15 mouse cellular contexts compared by ENCODE assay signal in the genomic region with DNA sequence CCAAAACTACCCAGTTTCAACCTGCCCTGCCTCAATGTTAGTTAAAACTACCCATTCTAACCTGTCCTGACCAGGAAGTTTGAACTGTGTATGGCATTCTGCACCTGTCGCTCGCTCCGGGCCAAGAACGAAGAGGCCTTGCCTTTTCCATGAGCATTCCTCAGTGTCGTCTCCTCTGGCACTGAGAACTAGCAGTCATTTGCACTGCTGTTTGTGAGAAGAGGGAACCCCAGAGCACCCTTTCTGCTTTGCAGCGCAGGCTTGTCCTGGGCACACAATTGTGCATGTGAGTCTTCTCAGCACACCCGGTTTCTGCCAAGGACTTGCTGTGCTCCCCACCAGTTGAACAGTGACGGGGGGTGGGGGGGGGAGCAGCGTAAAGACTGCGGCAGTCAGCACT. TPM values are rescaled to one million over a fixed set of nuclear protein-coding genes. Genes with fewer than 3 reads are reported as not detected.
DNase-seq lines count a peak whose midpoint lies in the region; ATAC-seq lines count a peak whose summit lies in the region.
"Had no signal": no experiment of that assay in that cellular context is flagged by ENCODE, and none has a peak within 500 bp of the region (broad histone marks: within the 10 kb centered on the region; RNA-seq: fewer than 3 reads in every experiment).

No protein-coding gene starts in this region.

- H3K9ac ChIP-seq in heart, embryonic 15.5 days = no peak overlapping the region
- H3K9ac ChIP-seq in heart, embryonic 11.5 days (ENCODE audit: low read depth, low read length) = no peak overlapping the region
- 0 out of 2 replicates have a peak overlapping the region, but pooled peaks have one; percentile 0 for H3K9ac ChIP-seq in kidney, embryonic 16.5 days (replicated peaks; ENCODE audit: low read length)
- 0 out of 2 replicates have a peak overlapping the region, but pooled peaks have one; percentile 7 for H3K9ac ChIP-seq in limb, embryonic 15.5 days
- H3K9ac ChIP-seq: liver, embryonic 14.5 days; neural tube, embryonic 15.5 days had no signal

- no peak for ATAC-seq in heart, embryonic 15.5 days (replicated peaks; ENCODE audit: insufficient number of reproducible peaks, insufficient read depth, low FRiP score, low read depth)
- no peak for ATAC-seq in heart, embryonic 11.5 days (replicated peaks; ENCODE audit: insufficient number of reproducible peaks, low FRiP score, low TSS enrichment)
- ATAC-seq in kidney, embryonic 16.5 days (ENCODE audit: low FRiP score, low TSS enrichment) = no peak
- no peak for ATAC-seq in limb, embryonic 15.5 days (ENCODE audit: insufficient number of reproducible peaks, low FRiP score, low TSS enrichment, low read depth)
- ATAC-seq: inflammation-experienced regulatory T-cells, adult 6 months had no signal

- no peaks in the 10 kb centered on the region for H3K36me3 ChIP-seq in heart, embryonic 15.5 days
- H3K36me3 ChIP-seq in heart, embryonic 11.5 days (ENCODE audit: control insufficient read depth, insufficient read depth, low read length) = no peaks in the 10 kb centered on the region
- H3K36me3 ChIP-seq in kidney, embryonic 16.5 days (ENCODE audit: insufficient read depth, low read length) = no peaks in the 10 kb centered on the region
- no peaks in the 10 kb centered on the region for H3K36me3 ChIP-seq in limb, embryonic 15.5 days
- H3K36me3 ChIP-seq: neural tube, embryonic 15.5 days had no signal

- H3K27ac ChIP-seq in heart, embryonic 15.5 days = peak overlapping the region; percentile 58
- H3K27ac ChIP-seq in heart, embryonic 11.5 days (ENCODE audit: low read depth, low read length) = no peak overlapping the region
- peak overlapping the region; percentile 66 for H3K27ac ChIP-seq in kidney, embryonic 16.5 days (ENCODE audit: low read length)
- H3K27ac ChIP-seq in limb, embryonic 15.5 days = 0 out of 2 replicates have a peak overlapping the region, but pooled peaks have one; percentile 33
- H3K27ac ChIP-seq: liver, embryonic 14.5 days; neural tube, embryonic 15.5 days had no signal

- no peaks in the 10 kb centered on the region for H3K9me3 ChIP-seq in heart, embryonic 15.5 days (replicated peaks)
- no peaks in the 10 kb centered on the region for H3K9me3 ChIP-seq in heart, embryonic 11.5 days (replicated peaks; ENCODE audit: control insufficient read depth, low read length)
- H3K9me3 ChIP-seq in kidney, embryonic 16.5 days (ENCODE audit: low read length) = no peaks in the 10 kb centered on the region
- H3K9me3 ChIP-seq in limb, embryonic 15.5 days = no peaks in the 10 kb centered on the region
- H3K9me3 ChIP-seq: neural tube, embryonic 15.5 days had no signal

- intact Hi-C loops in gastrocnemius, postnatal 36 days (cut with DNase I) = no loop called here

- peaks cover 81% of the 10 kb centered on the region for H3K4me1 ChIP-seq in heart, embryonic 15.5 days (replicated peaks)
- H3K4me1 ChIP-seq in heart, embryonic 11.5 days (ENCODE audit: control insufficient read depth, insufficient read depth, low read length) = peaks cover 66% of the 10 kb centered on the region
- H3K4me1 ChIP-seq in kidney, embryonic 16.5 days (ENCODE audit: insufficient read depth, low read length) = peaks cover 87% of the 10 kb centered on the region
- peaks cover 77% of the 10 kb centered on the region for H3K4me1 ChIP-seq in limb, embryonic 15.5 days

- WGBS in heart, embryonic 15.5 days = 59% methylated on average over 10 of the region's 10 CpGs
- WGBS in heart, embryonic 11.5 days (ENCODE audit: insufficient replicate concordance) = 73% methylated on average over 10 of the region's 10 CpGs
- WGBS in kidney, embryonic 16.5 days = 61% methylated on average over 10 of the region's 10 CpGs
- 54% methylated on average over 10 of the region's 10 CpGs for WGBS in limb, embryonic 15.5 days

- DNase-seq in gastrocnemius, adult 18-20 months (ENCODE audit: low spot score) = peak; percentile 60
- no peak for DNase-seq in gastrocnemius, postnatal 36 days
- no peak for DNase-seq in kidney, adult 9 months
- DNase-seq: cerebellum, postnatal 10 days; embryo, embryonic 11 days; layer of hippocampus, postnatal 36 days; lung, postnatal 14 days; thymus, adult 2 months had no signal

- H3K4me3 ChIP-seq in heart, embryonic 15.5 days = no peak overlapping the region
- no peak overlapping the region for H3K4me3 ChIP-seq in heart, embryonic 11.5 days (ENCODE audit: low read depth, low read length)
- no peak overlapping the region for H3K4me3 ChIP-seq in kidney, embryonic 16.5 days (ENCODE audit: low read length)
- no peak overlapping the region for H3K4me3 ChIP-seq in limb, embryonic 15.5 days
- H3K4me3 ChIP-seq: neural tube, embryonic 15.5 days had no signal

- H3K27me3 ChIP-seq in heart, embryonic 15.5 days = no peaks in the 10 kb centered on the region
- H3K27me3 ChIP-seq in heart, embryonic 11.5 days (ENCODE audit: control insufficient read depth, insufficient read depth, low read length) = no peaks in the 10 kb centered on the region
- H3K27me3 ChIP-seq in kidney, embryonic 16.5 days (ENCODE audit: insufficient read depth, low read length) = no peaks in the 10 kb centered on the region
- no peaks in the 10 kb centered on the region for H3K27me3 ChIP-seq in limb, embryonic 15.5 days
- H3K27me3 ChIP-seq: neural tube, embryonic 15.5 days had no signal

- no peak overlapping the region for H3K4me2 ChIP-seq in heart, embryonic 15.5 days
- no peak overlapping the region for H3K4me2 ChIP-seq in heart, embryonic 11.5 days
- H3K4me2 ChIP-seq in kidney, embryonic 16.5 days (replicated peaks; ENCODE audit: low read depth, low read length) = no peak overlapping the region
- H3K4me2 ChIP-seq in limb, embryonic 15.5 days = no peak overlapping the region
- H3K4me2 ChIP-seq: neural tube, embryonic 15.5 days had no signal

RNA-seq across cellular contexts. Expression of a gene that starts 15.6 kb away (rescaled TPM):
- total RNA-seq in gastrocnemius, adult 18-20 months (2021) = 1 to 10 TPM; 6.6 to 8.3 TPM
- 1 to 10 TPM; 7.7 to 8.9 TPM for total RNA-seq in gastrocnemius, postnatal 36 days (2021)
- 11.5 and 15.7 TPM in 2 replicates for polyA plus RNA-seq in heart, embryonic 15.5 days (2015; fragmentation: Nextera tagmentation; extraction: Ambion mirVana)
- 12.5 and 13.4 TPM in 2 replicates for polyA plus RNA-seq in heart, embryonic 11.5 days (2014; fragmentation: Nextera tagmentation; extraction: Ambion mirVana)
- 31.1 and 33.8 TPM in 2 replicates for polyA plus RNA-seq in kidney, embryonic 16.5 days (2015; fragmentation: Nextera tagmentation; extraction: Ambion mirVana)
- 35.8 and 40.8 TPM in 2 replicates for polyA plus RNA-seq in limb, embryonic 15.5 days (2015; fragmentation: Nextera tagmentation; extraction: Ambion mirVana)

Comparison
In these comparisons a context has a peak if more than half of its experiments do, and no peak if none do; other contexts are left out.
1. H3K9ac ChIP-seq: peak in kidney, embryonic 16.5 days (single experiment) and limb, embryonic 15.5 days (single experiment); none in heart, embryonic 15.5 days (single experiment) and heart, embryonic 11.5 days (single experiment).